Mouse (Mus musculus): ENCODE measurements around the gene Hoxb7.

The Hoxb7 gene

GRCm38 (mm10) chr11:96268031-96268745 lies 18.2 kb upstream of the Hoxb7 start:
- no peak for DNase-seq (ENCODE audit: low spot score)

DNA sequence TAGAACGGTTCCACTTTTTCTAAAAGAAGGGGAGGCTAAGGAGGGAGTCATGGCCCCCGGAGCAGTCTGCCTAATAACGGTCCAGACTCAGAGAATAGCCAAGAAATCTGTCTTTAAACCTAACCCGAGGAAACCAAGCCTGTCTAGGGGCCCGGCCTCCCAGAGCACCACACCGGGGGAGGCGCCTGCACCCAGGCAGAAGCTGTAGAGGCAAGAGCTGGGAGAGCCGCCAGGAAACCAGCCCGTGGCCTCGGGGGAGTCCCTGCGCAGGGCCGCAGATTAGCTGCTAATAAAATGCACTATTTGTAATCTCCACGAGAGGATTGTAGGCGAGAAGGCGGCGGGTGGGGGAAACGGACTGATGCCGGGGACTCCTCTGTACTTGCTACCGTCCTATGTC lies 16.6 kb upstream of the Hoxb7 start:
- DNase-seq (ENCODE audit: low spot score): no peak

DNA sequence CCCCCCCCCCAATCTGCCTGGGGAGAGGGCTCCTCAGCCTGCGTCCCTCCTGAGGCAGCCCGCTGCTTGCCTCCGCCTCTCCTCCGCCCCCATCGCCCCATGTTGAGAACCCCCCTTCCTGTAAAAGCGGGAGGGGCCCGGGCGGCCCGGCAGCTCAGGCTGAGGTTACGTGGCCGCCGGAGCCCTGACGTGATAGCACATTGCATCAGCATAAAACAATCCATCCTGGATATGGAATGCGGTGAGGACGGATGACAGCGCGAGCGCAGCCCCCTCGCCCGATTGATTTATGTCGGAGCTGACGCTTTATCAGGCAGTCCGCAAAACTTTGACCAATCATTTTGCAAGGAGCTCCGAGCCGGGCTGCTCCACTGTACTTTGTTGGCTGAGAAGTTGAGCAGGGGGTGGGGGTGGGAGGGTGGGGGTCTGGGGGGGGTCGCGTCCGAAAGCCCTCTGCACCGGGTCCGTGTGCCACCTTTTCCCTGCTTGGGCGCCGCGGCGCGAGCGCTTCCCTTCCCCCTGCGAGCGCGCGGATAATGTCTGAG lies 15.4 kb upstream of the Hoxb7 start, which contains the start of gene Hoxb9:
TSS of gene Hoxb9 (plus strand) at position 462 of the 545 bp plus-strand sequence.
- DNase-seq (ENCODE audit: low spot score): no peak

GRCm38 (mm10) chr11:96271541-96272011 lies 14.8 kb upstream of the Hoxb7 start:
- no peak for DNase-seq (ENCODE audit: low spot score)

GRCm38 (mm10) chr11:96272024-96272921 lies 14.2 kb upstream of the Hoxb7 start:
- DNase-seq (ENCODE audit: low spot score): no peak

DNA sequence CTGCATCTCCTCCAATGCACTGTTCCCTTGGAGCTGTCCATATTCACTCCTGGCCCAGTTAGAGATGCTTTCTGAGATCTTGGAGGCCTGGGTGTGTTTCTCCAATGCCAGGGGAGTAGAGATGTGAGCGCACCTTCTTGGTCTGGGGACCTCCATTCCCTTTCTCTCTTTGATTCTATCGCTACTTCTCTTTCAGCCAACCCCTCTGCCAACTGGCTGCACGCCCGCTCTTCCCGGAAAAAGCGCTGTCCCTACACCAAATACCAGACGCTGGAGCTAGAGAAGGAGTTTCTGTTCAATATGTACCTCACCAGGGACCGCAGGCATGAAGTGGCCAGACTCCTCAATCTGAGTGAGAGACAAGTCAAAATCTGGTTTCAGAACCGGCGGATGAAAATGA lies 12.0 kb upstream of the Hoxb7 start:
- no peak for DNase-seq (ENCODE audit: low spot score)

DNA sequence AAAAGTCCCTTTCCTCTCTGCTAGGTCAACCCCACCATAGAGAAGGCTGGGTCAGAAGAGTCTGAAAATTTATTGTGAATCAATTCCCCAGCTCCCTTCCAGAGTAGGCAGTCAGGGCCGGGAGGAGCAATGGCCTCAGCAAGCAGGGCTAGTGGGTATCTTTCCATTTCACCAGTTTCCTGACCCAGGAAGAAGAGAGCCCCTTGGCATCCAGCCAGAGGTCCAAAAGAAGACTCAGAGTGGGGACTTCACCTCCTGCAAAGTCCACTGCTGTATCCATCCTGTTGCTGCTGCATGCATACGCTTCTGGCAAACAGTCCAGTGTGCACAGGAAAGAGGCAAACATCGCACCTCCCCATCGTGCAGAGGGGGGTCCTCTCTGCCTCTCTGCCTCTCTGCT lies 10.5 kb upstream of the Hoxb7 start:
- DNase-seq (ENCODE audit: low spot score): no peak

- no peak for DNase-seq (ENCODE audit: low spot score)
Measured at GRCm38 (mm10) chr11:96277151-96278044, 9.0 kb upstream of the Hoxb7 start.

- no peak for DNase-seq (ENCODE audit: low spot score)
Measured at GRCm38 (mm10) chr11:96278324-96278723, 8.1 kb upstream of the Hoxb7 start.

DNA sequence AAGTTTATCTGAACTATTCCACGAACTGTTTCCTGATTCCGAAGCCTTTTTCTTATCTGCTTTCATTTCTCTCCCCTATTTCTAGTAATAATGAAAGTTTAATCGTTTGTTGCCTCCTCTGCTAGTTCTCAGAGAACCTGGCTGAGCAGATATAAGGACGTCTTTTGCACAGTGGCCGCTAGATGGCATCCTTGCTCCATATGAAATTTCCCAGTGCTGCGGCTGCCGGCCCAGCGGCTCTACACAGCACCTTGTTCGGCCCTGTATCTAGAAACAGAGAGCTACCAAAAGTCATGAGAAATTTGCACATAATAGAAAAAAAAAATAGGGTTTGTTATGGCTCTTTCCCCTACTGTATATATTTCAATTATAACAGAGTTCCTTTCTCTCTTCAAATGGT lies 7.7 kb upstream of the Hoxb7 start:
- DNase-seq (ENCODE audit: low spot score): no peak

DNA sequence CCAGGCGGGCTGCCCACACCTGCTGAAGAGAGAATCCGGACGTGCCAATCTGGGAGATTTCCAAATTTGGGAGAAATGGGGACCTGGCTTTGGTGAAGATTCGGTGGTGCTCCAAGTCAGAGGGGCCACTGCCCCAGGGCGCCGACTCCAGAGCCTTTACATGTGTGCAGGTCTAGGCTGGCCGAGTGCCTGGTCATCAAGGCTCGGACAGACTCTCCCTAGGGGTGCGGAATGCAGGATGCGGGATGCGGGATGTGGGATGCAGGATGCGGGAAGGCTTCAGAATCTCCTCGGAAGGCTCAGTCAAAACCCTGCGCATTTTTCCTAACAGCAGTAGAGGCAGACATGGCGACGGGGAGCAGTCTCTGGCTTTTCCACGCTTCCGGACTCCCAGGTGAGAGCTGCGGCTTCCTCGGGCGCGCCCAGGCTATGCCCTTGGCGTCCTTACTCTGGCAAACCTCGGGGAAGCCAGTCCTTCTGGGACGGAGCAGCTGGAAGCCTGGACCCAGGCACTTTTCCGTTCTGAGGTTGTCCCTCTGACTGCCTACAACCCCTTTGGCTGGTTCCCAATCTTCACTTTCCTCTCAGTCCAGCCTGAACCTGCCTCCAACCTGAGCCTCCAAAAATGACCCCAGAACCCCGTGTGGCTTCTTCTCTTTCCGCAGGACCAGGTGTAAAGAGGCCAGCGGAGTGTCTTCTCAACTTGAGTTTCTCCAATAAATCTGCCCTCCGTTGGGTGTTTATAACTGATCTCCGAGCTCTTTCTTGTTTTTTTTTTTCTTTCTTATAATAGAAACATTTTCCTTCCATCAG lies 6.8 kb upstream of the Hoxb7 start:
- DNase-seq (ENCODE audit: low spot score): no peak

DNA sequence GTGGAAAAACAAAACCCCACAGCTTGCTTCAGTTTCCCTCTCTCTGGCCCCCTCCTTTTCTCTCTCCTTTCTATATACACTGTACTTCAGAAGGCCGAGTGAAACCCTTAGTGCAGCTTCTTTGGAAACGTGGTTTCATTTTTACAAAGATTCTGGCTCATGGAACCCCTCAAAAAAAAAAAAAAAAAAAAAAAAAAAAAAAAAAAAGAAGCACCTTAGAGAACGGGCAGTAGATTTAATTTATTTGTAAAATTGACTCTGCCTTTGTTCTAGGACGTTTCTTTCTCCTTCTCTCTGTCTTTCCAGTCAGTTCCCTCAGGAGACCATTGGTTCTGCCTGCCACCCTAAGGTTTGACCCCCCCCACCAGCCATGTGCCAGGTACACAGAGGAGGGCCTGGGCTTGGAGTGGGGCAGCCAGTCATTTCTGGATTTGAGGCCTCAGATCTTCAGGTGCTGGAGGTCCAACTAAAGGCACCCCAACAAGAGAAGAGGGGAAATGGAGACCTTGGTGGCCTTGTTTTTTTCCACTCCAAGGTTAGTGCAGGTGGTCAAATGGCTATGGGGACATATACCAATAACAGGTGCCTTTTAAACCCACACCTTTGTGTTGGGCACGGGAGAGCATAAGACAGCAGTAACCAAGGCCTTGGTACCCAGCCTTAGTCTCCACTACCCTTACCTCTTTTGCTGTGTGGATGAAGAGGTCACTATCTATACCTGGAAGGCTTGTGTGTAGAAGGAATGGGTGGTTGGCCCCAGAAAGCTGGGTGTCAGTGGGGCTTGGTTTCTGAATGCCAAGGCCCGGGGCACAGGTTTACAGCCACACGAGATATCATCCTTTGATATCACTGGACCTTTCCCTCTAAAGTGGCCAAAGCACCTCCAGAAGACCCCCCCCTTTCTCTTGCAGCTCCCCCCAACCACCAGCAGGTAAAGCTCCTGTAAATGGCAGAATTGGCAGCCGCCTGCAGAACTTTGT lies 5.7 kb upstream of the Hoxb7 start:
- DNase-seq (ENCODE audit: low spot score): no peak

DNA sequence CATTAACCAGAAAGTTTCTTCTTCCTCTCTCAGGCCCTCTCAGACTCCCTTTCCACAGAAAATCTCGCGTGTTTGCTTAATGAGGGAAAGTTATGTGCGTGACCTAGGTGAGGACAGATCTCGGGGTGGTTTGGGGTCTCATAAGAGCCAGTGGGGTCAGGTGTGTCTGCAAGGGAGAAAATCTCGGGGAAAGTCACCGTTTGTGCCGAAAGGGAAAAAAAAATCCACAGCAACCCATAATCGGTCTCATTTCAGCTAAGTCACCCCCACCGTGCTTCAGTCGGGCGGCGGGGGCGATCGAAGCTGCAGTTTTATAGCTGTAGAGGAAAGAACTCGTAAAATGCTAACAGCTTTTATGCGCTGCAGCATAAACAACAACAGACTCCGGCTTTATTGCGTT lies 5.0 kb upstream of the Hoxb7 start:
- DNase-seq (ENCODE audit: low spot score): no peak

GRCm38 (mm10) chr11:96281855-96282570 lies 4.4 kb upstream of the Hoxb7 start, which contains the start of gene Hoxb8:
Hoxb8 (plus strand) TSS chr11:96281905.
- DNase-seq (ENCODE audit: low spot score): no peak

GRCm38 (mm10) chr11:96282795-96283430 lies 3.5 kb upstream of the Hoxb7 start:
- DNase-seq (ENCODE audit: low spot score): no peak

DNA sequence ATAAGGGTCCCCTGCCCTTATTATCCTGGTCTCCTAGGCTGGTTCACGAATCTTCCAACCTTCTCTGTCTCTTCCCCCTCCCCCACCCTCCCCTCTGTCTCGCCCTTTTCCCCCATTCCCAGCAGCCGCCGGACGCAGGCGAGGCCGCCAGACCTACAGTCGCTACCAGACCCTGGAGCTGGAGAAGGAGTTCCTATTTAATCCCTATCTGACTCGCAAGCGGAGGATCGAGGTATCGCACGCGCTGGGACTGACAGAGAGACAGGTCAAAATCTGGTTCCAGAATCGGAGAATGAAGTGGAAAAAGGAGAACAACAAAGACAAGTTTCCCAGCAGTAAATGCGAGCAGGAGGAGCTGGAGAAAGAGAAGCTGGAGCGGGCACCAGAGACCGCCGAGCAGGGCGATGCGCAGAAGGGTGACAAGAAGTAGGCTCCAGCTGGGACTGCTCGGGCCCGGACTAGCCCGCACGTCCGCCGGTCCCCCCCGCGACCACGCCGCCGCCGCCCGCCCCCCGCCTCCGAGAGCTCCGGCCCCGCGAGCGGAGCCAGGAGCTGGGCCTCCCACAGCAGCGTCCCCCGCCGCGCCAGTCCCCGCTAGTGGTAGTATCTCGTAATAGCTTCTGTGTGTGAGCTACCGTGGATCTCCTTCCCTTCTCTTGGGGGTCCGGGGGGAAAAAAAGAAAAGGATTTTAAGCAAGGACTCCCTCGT lies 2.2 kb upstream of the Hoxb7 start:
- DNase-seq (ENCODE audit: low spot score): no peak

GRCm38 (mm10) chr11:96284774-96285734 lies 1.4 kb upstream of the Hoxb7 start:
- DNase-seq (ENCODE audit: low spot score): no peak
